Mouse (Mus musculus): ENCODE results near the gene Fam167b. TPM values are rescaled to one million over a fixed set of nuclear protein-coding genes. Genes with fewer than 3 reads are reported as not detected.
A peak's percentile ranks its signal among the peaks of the same experiment; 100 is the strongest.

Fam167b gene
- polyA plus RNA-seq, 1 experiment from 2014 or later, result 4.1 TPM

- no peak for ATAC-seq (ENCODE audit: insufficient read depth, low FRiP score)
- Histone ChIP-seq H3K36me3 (ENCODE audit: control insufficient read depth, insufficient read depth, low read length) (0 out of 2 replicates have a peak, but pooled peaks cover 4% of the 10 kb centered on the region), H3K9ac (ENCODE audit: low read length) (no peak overlapping the region; the same call in 1 of the 2 replicates), H3K4me2 (ENCODE audit: low read depth, low read length) (no peak overlapping the region; the same call in 1 of the 2 replicates), H3K27me3 (ENCODE audit: control insufficient read depth, insufficient read depth, low read length) (no peaks in the 10 kb centered on the region), H3K9me3 (replicated peaks; ENCODE audit: control insufficient read depth, low read length) (no peaks in the 10 kb centered on the region), H3K27ac (ENCODE audit: low read length) (peak overlapping the region; percentile 43; the same call in 1 of the 2 replicates), H3K4me3 (replicated peaks; ENCODE audit: low read length) (no peak overlapping the region), H3K4me1 (ENCODE audit: control insufficient read depth, insufficient read depth, low read length) (peaks cover 28% of the 10 kb centered on the region)
- WGBS, result 75% methylated on average over 8 of the region's 8 CpGs
Observed at GRCm38 (mm10) chr4:129621283-129621841, 43.0 kb upstream of the Fam167b start.

DNA sequence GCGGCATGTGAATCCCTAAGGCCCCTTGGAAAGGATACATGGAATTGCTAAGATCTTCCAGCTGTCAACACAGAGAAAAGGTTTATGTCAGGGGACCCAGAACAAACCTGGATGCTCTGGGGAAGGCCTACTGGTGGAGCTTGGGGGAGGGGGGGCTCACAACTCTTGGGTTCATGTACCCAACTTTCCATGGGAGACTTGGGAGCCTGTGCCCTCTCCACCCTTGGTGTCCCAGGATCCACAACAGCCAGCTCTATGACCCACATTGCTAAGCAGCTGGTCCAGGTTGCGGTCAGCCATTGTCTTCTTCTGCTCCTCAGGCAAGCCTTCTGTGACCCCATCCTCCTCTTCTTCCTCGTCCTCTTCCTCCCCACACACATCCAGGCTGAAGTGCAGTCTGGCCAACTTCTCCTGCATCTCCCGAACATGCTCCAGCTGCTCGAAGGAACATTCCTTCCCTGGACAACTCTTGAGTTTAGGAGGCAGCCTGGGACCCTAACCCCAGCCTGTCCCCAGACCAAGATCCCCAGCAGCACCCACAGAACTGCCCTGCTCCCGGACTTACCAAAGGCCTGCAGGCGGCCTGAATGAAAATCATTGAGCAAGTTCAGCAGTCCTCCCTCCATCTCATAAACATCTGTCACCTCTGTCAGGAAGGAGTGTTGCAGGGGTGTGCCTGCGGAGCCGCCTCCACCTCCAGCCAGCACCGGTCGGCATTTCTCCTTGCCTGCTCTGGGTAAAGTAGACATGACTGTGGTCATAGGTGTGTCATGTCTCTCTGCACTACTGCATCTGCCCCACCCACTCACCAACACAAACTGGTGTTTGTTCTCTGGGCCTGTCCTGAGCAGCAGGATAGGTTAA is 42.3 kb upstream of the Fam167b start:
- Histone ChIP-seq H3K27me3 (ENCODE audit: control insufficient read depth, insufficient read depth, low read length) (no peaks in the 10 kb centered on the region), H3K4me3 (replicated peaks; ENCODE audit: low read length) (no peak overlapping the region), H3K9me3 (replicated peaks; ENCODE audit: control insufficient read depth, low read length) (no peaks in the 10 kb centered on the region), H3K4me1 (ENCODE audit: control insufficient read depth, insufficient read depth, low read length) (peaks cover 28% of the 10 kb centered on the region), H3K27ac (ENCODE audit: low read length) (peak overlapping the region; percentile 43; the same call in 1 of the 2 replicates), H3K36me3 (ENCODE audit: control insufficient read depth, insufficient read depth, low read length) (0 out of 2 replicates have a peak, but pooled peaks cover 4% of the 10 kb centered on the region), H3K4me2 (ENCODE audit: low read depth, low read length) (no peak overlapping the region; the same call in 1 of the 2 replicates), H3K9ac (ENCODE audit: low read length) (0 out of 2 replicates have a peak overlapping the region, but pooled peaks have one; percentile 13)
- 72% methylated on average over 11 of the region's 11 CpGs for WGBS
- ATAC-seq (ENCODE audit: insufficient read depth, low FRiP score), result no peak

GRCm38 (mm10) chr4:129618786-129619691 is 40.7 kb upstream of the Fam167b start, which contains the start of gene Iqcc:
Gene Iqcc (minus strand): TSS chr4:129619099.
- WGBS, result 4% methylated on average over 43 of the region's 44 CpGs
- peak within 1 kb of the TSS; percentile 93 for H3K9ac ChIP-seq (ENCODE audit: low read length)
- ATAC-seq (ENCODE audit: insufficient read depth, low FRiP score), result peak; percentile 93
- peak within 1 kb of the TSS; percentile 82 for H3K4me3 ChIP-seq (replicated peaks; ENCODE audit: low read length)
- peak within 1 kb of the TSS; percentile 82 for H3K27ac ChIP-seq (ENCODE audit: low read length)
- H3K9me3 ChIP-seq (replicated peaks; ENCODE audit: control insufficient read depth, low read length), result no peaks in the 10 kb centered on the region
- peaks cover 17% of the 10 kb centered on the region for H3K4me1 ChIP-seq (ENCODE audit: control insufficient read depth, insufficient read depth, low read length)
- H3K4me2 ChIP-seq (ENCODE audit: low read depth, low read length), result peak within 1 kb of the TSS; percentile 92
- H3K27me3 ChIP-seq (ENCODE audit: control insufficient read depth, insufficient read depth, low read length), result no peaks in the 10 kb centered on the region
- 0 out of 2 replicates have a peak, but pooled peaks cover 4% of the 10 kb centered on the region for H3K36me3 ChIP-seq (ENCODE audit: control insufficient read depth, insufficient read depth, low read length)

DNA sequence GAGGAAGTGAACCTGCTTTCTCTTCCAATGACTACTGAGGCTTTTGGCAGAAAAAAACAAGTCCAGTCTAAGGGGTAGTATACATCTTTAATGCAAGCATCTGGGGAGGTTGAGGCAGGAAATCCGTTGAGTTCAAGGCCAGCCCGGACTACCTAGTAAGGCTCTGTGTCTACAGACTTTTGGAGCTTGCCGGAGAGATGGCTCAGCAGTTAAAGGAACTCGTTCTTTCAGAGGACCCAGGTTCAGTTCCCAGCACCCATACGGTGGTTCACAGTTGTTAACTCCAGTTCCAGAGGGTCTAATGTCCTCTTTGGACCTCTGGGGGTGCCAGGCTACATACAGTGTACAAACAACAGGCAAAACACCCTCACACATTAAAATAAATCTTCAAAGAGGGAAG is 39.7 kb upstream of the Fam167b start:
- Histone ChIP-seq H3K27ac (ENCODE audit: low read length) (peak overlapping the region; percentile 82; the same call in 1 of the 2 replicates), H3K9ac (ENCODE audit: low read length) (peak overlapping the region; percentile 93), H3K9me3 (replicated peaks; ENCODE audit: control insufficient read depth, low read length) (no peaks in the 10 kb centered on the region), H3K4me3 (replicated peaks; ENCODE audit: low read length) (peak overlapping the region; percentile 82), H3K4me1 (ENCODE audit: control insufficient read depth, insufficient read depth, low read length) (peaks cover 16% of the 10 kb centered on the region), H3K27me3 (ENCODE audit: control insufficient read depth, insufficient read depth, low read length) (no peaks in the 10 kb centered on the region), H3K36me3 (ENCODE audit: control insufficient read depth, insufficient read depth, low read length) (0 out of 2 replicates have a peak, but pooled peaks cover 4% of the 10 kb centered on the region), H3K4me2 (ENCODE audit: low read depth, low read length) (peak overlapping the region; percentile 92)
- no peak for ATAC-seq (ENCODE audit: insufficient read depth, low FRiP score)
- WGBS, result 92% methylated on average over 5 of the region's 5 CpGs

- Histone ChIP-seq H3K27ac (ENCODE audit: low read length) (no peak overlapping the region), H3K4me1 (ENCODE audit: control insufficient read depth, insufficient read depth, low read length) (peaks cover 10% of the 10 kb centered on the region), H3K9ac (ENCODE audit: low read length) (no peak overlapping the region), H3K4me2 (ENCODE audit: low read depth, low read length) (no peak overlapping the region), H3K9me3 (replicated peaks; ENCODE audit: control insufficient read depth, low read length) (no peaks in the 10 kb centered on the region), H3K4me3 (replicated peaks; ENCODE audit: low read length) (no peak overlapping the region), H3K36me3 (ENCODE audit: control insufficient read depth, insufficient read depth, low read length) (0 out of 2 replicates have a peak, but pooled peaks cover 4% of the 10 kb centered on the region), H3K27me3 (ENCODE audit: control insufficient read depth, insufficient read depth, low read length) (no peaks in the 10 kb centered on the region)
- no peak for ATAC-seq (ENCODE audit: insufficient read depth, low FRiP score)
- WGBS, result 92% methylated on average over 7 of the region's 7 CpGs
Observed at GRCm38 (mm10) chr4:129617121-129617641, 38.8 kb upstream of the Fam167b start.

GRCm38 (mm10) chr4:129616631-129617030 is 38.3 kb upstream of the Fam167b start:
- Histone ChIP-seq H3K9ac (ENCODE audit: low read length) (no peak overlapping the region), H3K4me3 (replicated peaks; ENCODE audit: low read length) (no peak overlapping the region), H3K4me1 (ENCODE audit: control insufficient read depth, insufficient read depth, low read length) (peaks cover 10% of the 10 kb centered on the region), H3K36me3 (ENCODE audit: control insufficient read depth, insufficient read depth, low read length) (0 out of 2 replicates have a peak, but pooled peaks cover 4% of the 10 kb centered on the region), H3K9me3 (replicated peaks; ENCODE audit: control insufficient read depth, low read length) (no peaks in the 10 kb centered on the region), H3K27ac (ENCODE audit: low read length) (no peak overlapping the region), H3K4me2 (ENCODE audit: low read depth, low read length) (no peak overlapping the region), H3K27me3 (ENCODE audit: control insufficient read depth, insufficient read depth, low read length) (no peaks in the 10 kb centered on the region)
- WGBS, result 92% methylated on average over 3 of the region's 3 CpGs
- no peak for ATAC-seq (ENCODE audit: insufficient read depth, low FRiP score)

DNA sequence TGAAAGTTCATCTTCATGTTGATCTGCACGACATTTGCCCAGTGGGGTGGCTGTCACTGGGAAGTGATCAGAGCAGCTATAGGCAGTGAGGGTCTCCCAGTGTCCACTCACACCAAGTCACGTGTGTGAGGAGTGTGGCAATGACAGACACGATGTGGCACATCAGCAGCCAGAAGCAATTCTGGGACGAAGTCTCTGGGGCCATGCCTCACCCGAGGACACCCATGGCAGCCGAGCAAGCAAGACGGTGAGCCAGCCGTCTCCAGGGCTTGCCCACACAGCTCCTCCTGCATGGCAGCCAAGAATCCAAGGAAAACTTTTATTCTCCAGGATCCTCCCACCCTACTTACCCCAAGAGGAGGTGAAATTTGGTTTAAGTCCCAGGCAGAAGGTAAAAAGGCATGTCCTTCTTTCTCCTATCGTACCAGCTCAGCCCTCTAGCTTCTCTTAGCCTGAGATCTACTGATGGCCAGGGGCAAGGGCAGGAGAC is 37.5 kb upstream of the Fam167b start:
- no peaks in the 10 kb centered on the region for H3K27me3 ChIP-seq (ENCODE audit: control insufficient read depth, insufficient read depth, low read length)
- H3K4me3 ChIP-seq (replicated peaks; ENCODE audit: low read length), result no peak overlapping the region
- H3K4me2 ChIP-seq (ENCODE audit: low read depth, low read length), result no peak overlapping the region
- WGBS, result 88% methylated on average over 9 of the region's 9 CpGs
- no peak overlapping the region for H3K9ac ChIP-seq (ENCODE audit: low read length)
- H3K36me3 ChIP-seq (ENCODE audit: control insufficient read depth, insufficient read depth, low read length), result 0 out of 2 replicates have a peak, but pooled peaks cover 4% of the 10 kb centered on the region
- H3K9me3 ChIP-seq (replicated peaks; ENCODE audit: control insufficient read depth, low read length), result no peaks in the 10 kb centered on the region
- no peak for ATAC-seq (ENCODE audit: insufficient read depth, low FRiP score)
- no peak overlapping the region for H3K27ac ChIP-seq (ENCODE audit: low read length)
- H3K4me1 ChIP-seq (ENCODE audit: control insufficient read depth, insufficient read depth, low read length), result peaks cover 10% of the 10 kb centered on the region

- no peak within 1 kb of the TSS for H3K4me2 ChIP-seq (ENCODE audit: low read depth, low read length)
- 77% methylated on average over 6 of the region's 6 CpGs for WGBS
- H3K27me3 ChIP-seq (ENCODE audit: control insufficient read depth, insufficient read depth, low read length), result no peaks in the 10 kb centered on the region
- H3K36me3 ChIP-seq (ENCODE audit: control insufficient read depth, insufficient read depth, low read length), result peaks cover 9% of the 10 kb centered on the region; the same call in 1 of the 2 replicates
- no peak within 1 kb of the TSS for H3K4me3 ChIP-seq (replicated peaks; ENCODE audit: low read length)
- no peaks in the 10 kb centered on the region for H3K9me3 ChIP-seq (replicated peaks; ENCODE audit: control insufficient read depth, low read length)
- H3K4me1 ChIP-seq (ENCODE audit: control insufficient read depth, insufficient read depth, low read length), result peaks cover 7% of the 10 kb centered on the region
- no peak for ATAC-seq (ENCODE audit: insufficient read depth, low FRiP score)
- H3K9ac ChIP-seq (ENCODE audit: low read length), result no peak within 1 kb of the TSS; the same call in 1 of the 2 replicates
- H3K27ac ChIP-seq (ENCODE audit: low read length), result no peak within 1 kb of the TSS
Observed at GRCm38 (mm10) chr4:129614093-129614492, 35.7 kb upstream of the Fam167b start, which contains the start of gene Dcdc2b. Gene Dcdc2b (minus strand): TSS chr4:129614257.

Data from stomach, embryonic 16.5 days (tissue).